Mouse (Mus musculus) heart, embryonic 13.5 days (tissue): ENCODE data around the gene Thpo. TPM values are rescaled to one million over a fixed set of nuclear protein-coding genes. Genes with fewer than 3 reads are reported as not detected.

Experiments used
- ATAC-seq: fragments of 200-750 bp; cut with Nextera tagmentation; 2 replicates; pipeline ENCODE4 v1.8.0; 2017; ENCODE audit warnings: moderate TSS enrichment; ENCODE audit not compliant: insufficient number of reproducible peaks, low FRiP score, low TSS enrichment; ENCODE audit errors: extremely low read depth
- H3K27ac ChIP-seq: fragments of 300-500 bp; sonication (generic); replicated peaks from 2 replicates; pipeline ENCODE4 v1.5.1; 2015; ENCODE audit warnings: moderate library complexity, mild to moderate bottlenecking, inconsistent platforms
- H3K27me3 ChIP-seq: fragments of 300-500 bp; sonication (generic); replicated peaks from 2 replicates; pipeline ENCODE4 v1.6.1; 2015; ENCODE audit warnings: mild to moderate bottlenecking, inconsistent platforms
- H3K36me3 ChIP-seq: fragments of 300-500 bp; sonication (generic); 2 replicates; pipeline ENCODE4 v1.6.1; 2015; ENCODE audit warnings: mild to moderate bottlenecking, inconsistent platforms
- H3K4me1 ChIP-seq: fragments of 300-500 bp; sonication (generic); 2 replicates; pipeline ENCODE4 v1.6.1; 2015; ENCODE audit warnings: inconsistent platforms
- H3K4me2 ChIP-seq: fragments of 300-500 bp; sonication (generic); 2 replicates; pipeline ENCODE4 v1.6.1; 2015; ENCODE audit warnings: inconsistent platforms, mild to moderate bottlenecking, moderate library complexity
- H3K4me3 ChIP-seq: fragments of 300-500 bp; sonication (generic); 2 replicates; pipeline ENCODE4 v1.5.1; 2015; ENCODE audit warnings: moderate library complexity, mild to moderate bottlenecking, inconsistent platforms
- H3K9ac ChIP-seq: fragments of 300-500 bp; sonication (generic); 2 replicates; pipeline ENCODE4 v1.6.1; 2015; ENCODE audit warnings: inconsistent platforms, mild to moderate bottlenecking, moderate library complexity
- H3K9me3 ChIP-seq: fragments of 300-500 bp; sonication (generic); 2 replicates; pipeline ENCODE4 v1.6.1; 2016; ENCODE audit warnings: inconsistent platforms
- WGBS: fragments of 180-500 bp; shearing (Covaris S2); methylation state at CpG from one replicate; pipeline ENCODE4 v1.1.7; 2015; ENCODE audit warnings: mixed read lengths; 5-methylcytosine and 5-hydroxymethylcytosine counted together
- polyA plus RNA-seq: library from polyadenylated mRNA; unstranded; fragments of >200 nt; fragmentation: Nextera tagmentation; extraction: Ambion mirVana; gene quantifications from 2 replicates; pipeline ENCODE4 v1.2.1, GENCODE M21; 2015

Thpo gene
- polyA plus RNA-seq, 1 experiment from 2014 or later: 0.25 TPM

- ATAC-seq: no peak
- H3K4me2 ChIP-seq: no peak overlapping the region
- no peak overlapping the region for H3K9ac ChIP-seq
- H3K4me3 ChIP-seq: no peak overlapping the region
- H3K9me3 ChIP-seq: no peaks in the 10 kb centered on the region
- H3K27ac ChIP-seq: no peak overlapping the region
- peaks cover 46% of the 10 kb centered on the region for H3K27me3 ChIP-seq
- H3K36me3 ChIP-seq: no peaks in the 10 kb centered on the region
- H3K4me1 ChIP-seq: no peaks in the 10 kb centered on the region
- WGBS: 81% methylated on average over 9 of the region's 9 CpGs
Measured at GRCm38 (mm10) chr16:20739845-20740244, 5.5 kb upstream of the Thpo start.

DNA sequence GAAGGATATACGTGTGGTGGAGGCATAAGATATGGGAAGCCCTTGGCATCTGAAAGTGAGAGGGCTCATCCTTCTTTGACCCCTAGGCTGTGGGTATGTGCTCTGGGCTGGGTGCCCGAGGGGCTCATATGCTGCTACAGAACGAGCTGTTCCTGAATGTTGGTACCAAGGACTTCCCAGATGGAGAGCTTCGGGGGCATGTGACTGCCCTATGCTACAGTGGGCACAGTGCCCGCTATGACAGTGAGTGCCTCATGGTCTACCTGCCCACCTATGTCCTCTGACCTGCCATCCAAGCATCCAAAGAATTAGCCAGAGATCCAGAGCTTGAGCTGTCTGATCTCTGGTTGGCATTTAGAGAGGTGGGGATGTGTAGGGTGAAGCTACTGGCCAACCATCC, 2.5 kb upstream of the Thpo start:
- WGBS: 78% methylated on average over 5 of the region's 5 CpGs
- H3K36me3 ChIP-seq: no peaks in the 10 kb centered on the region
- no peak overlapping the region for H3K27ac ChIP-seq
- no peak overlapping the region for H3K4me2 ChIP-seq
- no peaks in the 10 kb centered on the region for H3K9me3 ChIP-seq
- peaks cover 75% of the 10 kb centered on the region for H3K27me3 ChIP-seq
- ATAC-seq: no peak
- H3K9ac ChIP-seq: no peak overlapping the region
- H3K4me1 ChIP-seq: peaks cover 20% of the 10 kb centered on the region
- no peak overlapping the region for H3K4me3 ChIP-seq

DNA sequence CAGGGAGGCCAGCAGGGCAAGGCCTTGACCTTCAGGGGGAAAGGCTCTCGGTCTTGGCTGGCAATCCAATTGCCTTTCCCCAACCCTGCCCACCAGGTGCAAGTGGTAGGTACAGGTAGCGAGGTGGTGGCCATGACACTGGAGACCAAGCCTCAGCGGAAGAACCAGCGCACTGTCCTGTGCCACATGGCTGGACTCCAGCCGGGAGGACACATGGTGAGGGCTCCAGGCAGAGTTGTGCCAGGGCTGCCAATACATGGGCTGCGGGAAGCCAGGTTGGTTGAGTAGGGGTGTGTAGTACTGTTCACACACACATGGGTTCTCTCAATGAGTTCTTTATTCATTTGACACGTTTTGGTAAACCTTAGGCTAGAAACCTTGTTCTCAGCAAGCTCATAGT, 1.9 kb upstream of the Thpo start:
- no peak overlapping the region for H3K9ac ChIP-seq
- no peak overlapping the region for H3K27ac ChIP-seq
- no peaks in the 10 kb centered on the region for H3K9me3 ChIP-seq
- ATAC-seq: no peak
- peaks cover 82% of the 10 kb centered on the region for H3K27me3 ChIP-seq
- no peak overlapping the region for H3K4me2 ChIP-seq
- no peak overlapping the region for H3K4me3 ChIP-seq
- H3K36me3 ChIP-seq: no peaks in the 10 kb centered on the region
- WGBS: 78% methylated on average over 7 of the region's 7 CpGs
- H3K4me1 ChIP-seq: peaks cover 20% of the 10 kb centered on the region

GRCm38 (mm10) chr16:20735651-20736050, 1.3 kb upstream of the Thpo start:
- no peak overlapping the region for H3K27ac ChIP-seq
- no peak for ATAC-seq
- 66% methylated on average over 5 of the region's 5 CpGs for WGBS
- no peaks in the 10 kb centered on the region for H3K9me3 ChIP-seq
- no peak overlapping the region for H3K9ac ChIP-seq
- no peak overlapping the region for H3K4me3 ChIP-seq
- peaks cover 20% of the 10 kb centered on the region for H3K4me1 ChIP-seq
- no peak overlapping the region for H3K4me2 ChIP-seq
- H3K27me3 ChIP-seq: peaks cover 87% of the 10 kb centered on the region
- H3K36me3 ChIP-seq: no peaks in the 10 kb centered on the region

DNA sequence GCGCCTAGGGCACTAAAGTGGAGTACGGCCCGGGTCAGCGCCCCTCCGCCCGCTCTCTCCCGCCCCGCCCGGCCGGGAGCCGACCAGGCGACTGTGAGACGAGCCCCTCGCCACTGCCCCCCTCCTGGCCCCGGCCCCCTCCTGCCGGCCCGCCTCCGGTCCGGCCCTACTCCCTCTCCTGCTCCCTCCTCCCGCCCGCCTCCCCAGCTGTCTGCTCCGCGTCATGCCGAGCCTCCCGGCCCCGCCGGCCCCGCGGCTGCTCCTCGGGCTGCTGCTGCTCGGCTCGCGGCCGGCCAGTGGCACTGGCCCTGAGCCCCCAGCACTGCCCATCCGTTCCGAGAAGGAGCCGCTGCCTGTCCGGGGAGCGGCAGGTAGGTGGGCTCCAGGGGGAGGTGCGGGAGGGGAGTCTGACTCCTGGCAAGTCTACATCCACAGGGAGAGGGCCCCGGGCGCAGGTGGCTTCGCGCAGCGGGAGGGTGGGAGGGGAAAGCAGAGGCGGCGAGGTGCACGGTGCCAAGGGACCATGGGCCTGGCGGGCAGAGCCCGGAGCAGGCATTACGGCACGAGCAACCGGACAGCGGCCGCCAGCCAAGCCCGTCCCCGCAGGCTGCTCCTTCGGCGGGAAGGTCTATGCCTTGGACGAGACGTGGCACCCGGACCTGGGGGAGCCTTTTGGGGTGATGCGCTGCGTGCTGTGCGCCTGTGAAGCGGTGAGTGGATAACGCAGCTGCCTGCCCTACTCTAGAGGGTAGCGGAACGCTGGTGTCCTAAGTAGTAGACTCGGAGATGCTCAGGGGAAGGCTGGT, 1.2 kb downstream of the Thpo start, which contains the start of gene Chrd:
TSS of gene Chrd (plus strand) at position 203 of the 806 bp plus-strand sequence.
- under 1% methylated on average over 58 of the region's 70 CpGs for WGBS
- H3K4me2 ChIP-seq: peak within 1 kb of the TSS; percentile 96
- H3K4me3 ChIP-seq: peak within 1 kb of the TSS; percentile 70
- no peaks in the 10 kb centered on the region for H3K9me3 ChIP-seq
- H3K36me3 ChIP-seq: no peaks in the 10 kb centered on the region
- H3K27me3 ChIP-seq: peaks cover 88% of the 10 kb centered on the region
- H3K27ac ChIP-seq: no peak within 1 kb of the TSS
- peaks cover 20% of the 10 kb centered on the region for H3K4me1 ChIP-seq
- H3K9ac ChIP-seq: peak within 1 kb of the TSS; percentile 83
- ATAC-seq: peak; percentile 32; the same call in 1 of the 2 replicates

- WGBS: 2% methylated on average over 19 of the region's 30 CpGs
- Histone ChIP-seq H3K4me2 (peak overlapping the region; percentile 96), H3K4me3 (peak overlapping the region; percentile 70), H3K9me3 (no peaks in the 10 kb centered on the region), H3K9ac (peak overlapping the region; percentile 83), H3K36me3 (no peaks in the 10 kb centered on the region), H3K27me3 (peaks cover 84% of the 10 kb centered on the region), H3K4me1 (peaks cover 20% of the 10 kb centered on the region), H3K27ac (no peak overlapping the region)
- 0 out of 2 replicates have a peak, but pooled peaks have one; percentile 33 for ATAC-seq
Measured at GRCm38 (mm10) chr16:20732251-20732924, 1.9 kb downstream of the Thpo start.

DNA sequence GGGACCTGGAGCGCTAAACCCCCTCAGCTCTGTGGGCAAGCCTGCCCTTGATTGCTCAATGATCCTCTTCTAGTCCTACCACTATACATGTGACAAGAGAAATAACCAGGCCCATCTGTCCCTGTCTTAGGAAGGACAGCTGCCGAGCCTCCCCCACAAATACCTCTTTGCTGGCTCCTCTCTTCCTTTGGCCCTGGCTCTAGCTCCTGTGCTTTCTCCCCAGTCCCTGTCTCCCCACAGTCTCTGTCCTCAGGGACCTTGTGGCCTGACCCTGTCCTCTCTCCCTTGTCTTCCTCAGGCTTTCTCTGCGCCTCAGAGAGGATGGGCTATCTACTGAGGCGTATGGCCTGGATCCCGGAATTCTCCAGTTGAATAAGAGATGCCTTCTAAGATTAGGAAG, 2.6 kb downstream of the Thpo start:
- H3K36me3 ChIP-seq: no peaks in the 10 kb centered on the region
- peaks cover 20% of the 10 kb centered on the region for H3K4me1 ChIP-seq
- H3K4me2 ChIP-seq: no peak overlapping the region; the same call in 1 of the 2 replicates
- no peak for ATAC-seq
- H3K27me3 ChIP-seq: peaks cover 83% of the 10 kb centered on the region
- no peaks in the 10 kb centered on the region for H3K9me3 ChIP-seq
- 55% methylated on average over 5 of the region's 5 CpGs for WGBS
- H3K27ac ChIP-seq: no peak overlapping the region
- H3K9ac ChIP-seq: no peak overlapping the region
- H3K4me3 ChIP-seq: no peak overlapping the region

- Histone ChIP-seq H3K4me3 (no peak overlapping the region), H3K9me3 (no peaks in the 10 kb centered on the region), H3K36me3 (no peaks in the 10 kb centered on the region), H3K9ac (no peak overlapping the region), H3K4me1 (peaks cover 20% of the 10 kb centered on the region), H3K4me2 (no peak overlapping the region), H3K27ac (no peak overlapping the region), H3K27me3 (peaks cover 73% of the 10 kb centered on the region)
- 0 out of 2 replicates have a peak, but pooled peaks have one; percentile 12 for ATAC-seq
- 28% methylated on average over 5 of the region's 5 CpGs for WGBS
Measured at GRCm38 (mm10) chr16:20730293-20730711, 4.0 kb downstream of the Thpo start.

DNA sequence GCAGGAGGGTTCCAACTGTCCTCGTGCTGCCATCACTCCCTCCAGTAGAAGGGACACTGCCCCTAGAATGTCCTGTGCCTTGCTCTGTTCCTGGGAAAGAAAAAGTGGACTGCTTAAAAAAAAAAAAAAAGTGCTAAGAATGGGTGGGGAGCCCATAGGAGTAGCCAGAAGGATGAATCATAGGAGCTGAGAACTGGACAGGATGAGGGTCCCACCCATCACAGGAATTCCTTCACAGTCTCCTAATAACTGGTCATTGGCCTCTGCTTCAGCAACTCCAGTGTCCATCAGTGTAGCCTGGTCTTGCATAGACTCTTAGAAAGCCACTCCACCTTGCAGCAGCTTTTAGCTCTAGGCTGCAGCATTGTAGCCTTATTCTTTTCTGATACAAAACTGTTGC, 7.9 kb downstream of the Thpo start:
- Histone ChIP-seq H3K36me3 (peaks cover 12% of the 10 kb centered on the region), H3K27me3 (peaks cover 35% of the 10 kb centered on the region), H3K4me3 (no peak overlapping the region), H3K4me1 (no peaks in the 10 kb centered on the region), H3K27ac (no peak overlapping the region), H3K9ac (no peak overlapping the region), H3K9me3 (no peaks in the 10 kb centered on the region), H3K4me2 (no peak overlapping the region)
- 47% methylated on average over 1 of the region's 1 CpGs for WGBS
- ATAC-seq: no peak

GRCm38 (mm10) chr16:20725750-20726149, 8.6 kb downstream of the Thpo start:
- WGBS: 75% methylated on average over 4 of the region's 4 CpGs
- Histone ChIP-seq H3K4me1 (no peaks in the 10 kb centered on the region), H3K4me3 (no peak overlapping the region), H3K27ac (no peak overlapping the region), H3K9me3 (no peaks in the 10 kb centered on the region), H3K9ac (no peak overlapping the region), H3K4me2 (no peak overlapping the region), H3K36me3 (peaks cover 18% of the 10 kb centered on the region), H3K27me3 (peaks cover 29% of the 10 kb centered on the region)
- no peak for ATAC-seq

- H3K9me3 ChIP-seq: no peaks in the 10 kb centered on the region
- H3K9ac ChIP-seq: no peak overlapping the region
- H3K4me2 ChIP-seq: no peak overlapping the region
- 65% methylated on average over 7 of the region's 7 CpGs for WGBS
- H3K36me3 ChIP-seq: peaks cover 23% of the 10 kb centered on the region
- peaks cover 25% of the 10 kb centered on the region for H3K27me3 ChIP-seq
- H3K4me1 ChIP-seq: no peaks in the 10 kb centered on the region
- no peak overlapping the region for H3K27ac ChIP-seq
- H3K4me3 ChIP-seq: no peak overlapping the region
- ATAC-seq: no peak
Measured at GRCm38 (mm10) chr16:20725321-20725720, 9.0 kb downstream of the Thpo start.
